Comparison of ENCODE assay signal across 10 mouse cellular contexts in genomic region chr1:164787771-164788170, GRCm38 (mm10). TPM values are rescaled to one million over a fixed set of nuclear protein-coding genes. Genes with fewer than 3 reads are reported as not detected.
DNase-seq lines count a peak whose midpoint lies in the region; ATAC-seq lines count a peak whose summit lies in the region.
"Had no signal": no experiment of that assay in that cellular context is flagged by ENCODE, and none has a peak within 500 bp of the region (broad histone marks: within the 10 kb centered on the region; RNA-seq: fewer than 3 reads in every experiment).

No protein-coding gene starts in this region.

- no peaks in the 10 kb centered on the region for H3K9me3 ChIP-seq in kidney, embryonic 15.5 days (replicated peaks)
- no peaks in the 10 kb centered on the region for H3K9me3 ChIP-seq in midbrain, embryonic 14.5 days (ENCODE audit: control insufficient read depth, low read length)
- H3K9me3 ChIP-seq: hindbrain, embryonic 15.5 days had no signal

- H3K27ac ChIP-seq in kidney, embryonic 15.5 days, result no peak overlapping the region
- H3K27ac ChIP-seq in midbrain, embryonic 14.5 days (replicated peaks; ENCODE audit: low read depth, low read length), result no peak overlapping the region
- H3K27ac ChIP-seq: hindbrain, embryonic 15.5 days had no signal

- no peak overlapping the region for H3K4me2 ChIP-seq in kidney, embryonic 15.5 days
- no peak overlapping the region for H3K4me2 ChIP-seq in midbrain, embryonic 14.5 days (ENCODE audit: low read length)
- H3K4me2 ChIP-seq: hindbrain, embryonic 15.5 days had no signal

- 43% methylated on average over 7 of the region's 7 CpGs for WGBS in kidney, embryonic 15.5 days
- WGBS in midbrain, embryonic 14.5 days, result 83% methylated on average over 7 of the region's 7 CpGs

- no peak overlapping the region for H3K4me3 ChIP-seq in kidney, embryonic 15.5 days (replicated peaks)
- H3K4me3 ChIP-seq in midbrain, embryonic 14.5 days (replicated peaks; ENCODE audit: low read depth, low read length), result no peak overlapping the region
- H3K4me3 ChIP-seq: hindbrain, embryonic 15.5 days had no signal

- H3K27me3 ChIP-seq in kidney, embryonic 15.5 days, result no peaks in the 10 kb centered on the region
- H3K27me3 ChIP-seq in midbrain, embryonic 14.5 days (ENCODE audit: control insufficient read depth, insufficient read depth, low read length), result no peaks in the 10 kb centered on the region
- H3K27me3 ChIP-seq: hindbrain, embryonic 15.5 days had no signal

- H3K36me3 ChIP-seq in kidney, embryonic 15.5 days, result no peaks in the 10 kb centered on the region
- no peaks in the 10 kb centered on the region for H3K36me3 ChIP-seq in midbrain, embryonic 14.5 days (ENCODE audit: control insufficient read depth, insufficient read depth, low read length)
- H3K36me3 ChIP-seq: hindbrain, embryonic 15.5 days had no signal

- peak; percentile 18 for DNase-seq in kidney, adult 11 months
- DNase-seq in layer of hippocampus, postnatal 14 days (ENCODE audit: low spot score in 2 of 2), result peak; percentile 57 to 60
- DNase-seq in right cerebral cortex, postnatal 14 days, result peak; percentile 75
- no peak for DNase-seq in lung, postnatal 36 days
- no peak for DNase-seq in midbrain, embryonic 14.5 days

- H3K4me1 ChIP-seq in kidney, embryonic 15.5 days, result no peaks in the 10 kb centered on the region
- no peaks in the 10 kb centered on the region for H3K4me1 ChIP-seq in midbrain, embryonic 14.5 days (ENCODE audit: control insufficient read depth, insufficient read depth, low read length)
- H3K4me1 ChIP-seq: hindbrain, embryonic 15.5 days had no signal

- H3K9ac ChIP-seq in kidney, embryonic 15.5 days, result no peak overlapping the region
- H3K9ac ChIP-seq in midbrain, embryonic 14.5 days (replicated peaks; ENCODE audit: low read length), result no peak overlapping the region
- H3K9ac ChIP-seq: hindbrain, embryonic 15.5 days had no signal

- no peak for ATAC-seq in kidney, embryonic 15.5 days (replicated peaks; ENCODE audit: low FRiP score)
- ATAC-seq in frontal cortex, adult (ENCODE audit: low TSS enrichment), result peak; percentile 93
- ATAC-seq in midbrain, embryonic 14.5 days (ENCODE audit: low FRiP score, low TSS enrichment), result no peak
- ATAC-seq in activated CD4-positive, CD25-positive, alpha-beta regulatory T cell, adult 4 months, result no peak

RNA-seq across cellular contexts. Expression of gene Dpt, which starts 8.7 kb away (rescaled TPM):
- 3.9 and 6.0 TPM in 2 replicates for polyA plus RNA-seq in kidney, embryonic 15.5 days (2015; fragmentation: Nextera tagmentation; extraction: Ambion mirVana)
- under 1 TPM; 0.44 to 0.64 TPM for total RNA-seq in layer of hippocampus, postnatal 14 days (2021)
- polyA plus RNA-seq in midbrain, embryonic 14.5 days (2014; fragmentation: Nextera tagmentation; extraction: Ambion mirVana), result not detected in 2 replicates
- under 1 TPM; 0.57 to 0.83 TPM for polyA plus RNA-seq in activated CD4-positive, CD25-positive, alpha-beta regulatory T cell, adult 4 months (2017; shearing (Covaris generic))
- total RNA-seq: MEL had no signal

Comparison
In these comparisons a context has a peak if more than half of its experiments do, and no peak if none do; other contexts are left out.
1. DNase-seq: peak in kidney, adult 11 months (single experiment), layer of hippocampus, postnatal 14 days (2 of 2) and right cerebral cortex, postnatal 14 days (single experiment); none in lung, postnatal 36 days (single experiment) and midbrain, embryonic 14.5 days (single experiment).